Mouse (Mus musculus) layer of hippocampus, adult 6 months (tissue): Measurements from ENCODE around the gene Casp7. TPM values are rescaled to one million over a fixed set of nuclear protein-coding genes. Genes with fewer than 3 reads are reported as not detected.

Source experiments
- long read RNA-seq, 2 experiments: library from polyadenylated mRNA; unstranded; transcript quantifications; one replicate each; pipeline ENCODE4 v2.0.0; 2019 to 2020
- polyA plus RNA-seq: library from polyadenylated mRNA; unstranded; fragments of <200 nt; fragmentation: Nextera tagmentation; gene quantifications from 2 replicates; pipeline ENCODE4 v1.2.3, GENCODE M21; 2021

Casp7 gene
- 3.0 and 3.8 TPM in 2 replicates for polyA plus RNA-seq
- long read RNA-seq, experiment 1, transcript Casp7-201 (7 exons, 2,350 nt), result major isoform, 10 of 11 reads
- long read RNA-seq, experiment 1, partial matches to known transcripts, result 0 of 11 reads
- long read RNA-seq, experiment 1, other reads (novel, unspliced or antisense), result 1 of 11 reads
- long read RNA-seq, experiment 2, transcript Casp7-201 (7 exons, 2,350 nt), result major isoform, 12 of 15 reads
- long read RNA-seq, experiment 2, partial matches to known transcripts, result 0 of 15 reads
- long read RNA-seq, experiment 2, other reads (novel, unspliced or antisense), result 2 of 15 reads

GRCm38 (mm10) chr19:56396669-56397621, at the start of gene Casp7:
Gene Casp7 (plus strand): TSS chr19:56397129.

GRCm38 (mm10) chr19:56389879-56390278, 7.0 kb upstream of the Casp7 start, which contains the start of gene Nrap:
Gene Nrap (minus strand): TSS chr19:56390037.

GRCm38 (mm10) chr19:56461522-56462101, 64.7 kb downstream of the Casp7 start, which contains the start of gene Plekhs1:
Gene Plekhs1 (plus strand): TSS chr19:56461640.

Other genes with a start within 250 kb of the Casp7 start
- gene Habp2, start 110.0 kb upstream of the Casp7 start, polyA plus RNA-seq, result not detected in 2 replicates
- 0.26 and 0.29 TPM in 2 replicates for gene Nrap, start 7.1 kb upstream of the Casp7 start, polyA plus RNA-seq
- 0.09 and 0.15 TPM in 2 replicates for gene Plekhs1, start 64.5 kb downstream of the Casp7 start, polyA plus RNA-seq
- gene Dclre1a, start 151.1 kb downstream of the Casp7 start, polyA plus RNA-seq, result 4.0 and 5.4 TPM in 2 replicates
- gene Nhlrc2, start 151.1 kb downstream of the Casp7 start, polyA plus RNA-seq, result 1.4 and 2.1 TPM in 2 replicates